Mouse (Mus musculus) T-cell, adult 2 months (primary cell): ENCODE results near the gene Gm17267.
"Not testable (repeated sequence)": the region's sequence is repeated elsewhere in the genome, so short reads cannot be mapped to it uniquely, and the experiment has no call there.

Experiments used
- DNase-seq: peaks from one replicate; pipeline ENCODE4 v3.0.0; 2022; ENCODE audit warnings: low spot score

The Gm17267 gene

DNA sequence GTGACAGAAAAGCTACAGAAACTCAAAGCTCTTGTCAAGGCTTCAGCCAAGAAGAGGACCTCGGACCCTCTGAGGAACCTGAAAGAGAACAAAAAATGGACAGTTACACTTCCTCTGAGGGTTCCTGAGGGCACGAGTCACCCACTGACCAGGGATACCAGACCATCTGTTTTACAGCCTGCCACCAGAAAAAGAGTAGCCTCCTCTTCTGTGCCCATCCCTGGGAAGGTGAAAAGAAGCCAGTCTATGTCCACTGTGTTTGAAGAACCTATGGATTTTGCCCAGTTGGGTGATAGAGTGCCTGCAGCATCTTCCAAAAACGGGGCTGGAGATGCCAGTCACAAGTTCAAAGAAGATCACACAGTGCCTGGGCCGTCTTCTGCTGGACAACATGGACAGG is at the start of gene Gm17267:
Gene Gm17267, plus strand, starts transcription at position 301 of the 400 bp plus-strand sequence.
- DNase-seq: not testable (repeated sequence)
